13 mouse cellular contexts compared by ENCODE assay signal in the genomic region with DNA sequence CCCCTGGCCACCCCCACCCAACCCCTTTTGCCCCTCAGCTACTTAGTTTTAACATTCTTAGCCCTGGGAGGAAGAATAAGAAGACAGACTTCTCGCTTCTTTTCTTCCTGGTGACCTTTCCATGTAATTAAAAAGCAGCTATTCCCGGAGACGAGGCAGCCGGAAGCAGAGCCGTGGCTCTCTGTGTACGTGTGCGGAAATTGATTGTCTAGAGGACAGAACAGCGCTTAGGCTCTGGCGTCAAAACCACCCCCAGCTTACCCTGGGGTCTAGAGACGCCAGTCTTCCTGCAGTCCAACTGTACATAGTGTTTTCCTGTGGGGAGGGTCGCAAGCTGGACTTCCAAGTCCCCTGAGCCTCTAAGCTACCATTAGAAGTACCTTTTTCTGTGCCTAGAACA. TPM values are rescaled to one million over a fixed set of nuclear protein-coding genes. Genes with fewer than 3 reads are reported as not detected.
A peak's percentile ranks its signal among the peaks of the same experiment; 100 is the strongest.
DNase-seq lines count a peak whose midpoint lies in the region; ATAC-seq and TF ChIP-seq lines count a peak whose summit lies in the region.
"Had no signal": no experiment of that assay in that cellular context is flagged by ENCODE, and none has a peak within 500 bp of the region (broad histone marks: within the 10 kb centered on the region; RNA-seq: fewer than 3 reads in every experiment).

No protein-coding gene starts in this region.

- peaks cover 63% of the 10 kb centered on the region for H3K4me1 ChIP-seq in heart, embryonic 10.5 days
- H3K4me1 ChIP-seq in lung, postnatal 0 days (ENCODE audit: insufficient read depth, low read depth, low read length): no peaks in the 10 kb centered on the region
- H3K4me1 ChIP-seq in hindbrain, embryonic 16.5 days (ENCODE audit: control insufficient read depth, insufficient read depth, low read depth, low read length): peaks cover 17% of the 10 kb centered on the region
- peaks cover 42% of the 10 kb centered on the region for H3K4me1 ChIP-seq in neural tube, embryonic 15.5 days

- H3K4me3 ChIP-seq in heart, embryonic 10.5 days: no peak overlapping the region
- no peak overlapping the region for H3K4me3 ChIP-seq in lung, postnatal 0 days (ENCODE audit: low read depth, low read length)
- H3K4me3 ChIP-seq in hindbrain, embryonic 16.5 days (ENCODE audit: low read length): no peak overlapping the region
- no peak overlapping the region for H3K4me3 ChIP-seq in neural tube, embryonic 15.5 days (replicated peaks)

- H3K4me2 ChIP-seq in lung, postnatal 0 days (replicated peaks; ENCODE audit: low read depth, low read length): no peak overlapping the region
- H3K4me2 ChIP-seq in hindbrain, embryonic 16.5 days (ENCODE audit: low read length): no peak overlapping the region
- H3K4me2 ChIP-seq in neural tube, embryonic 15.5 days: no peak overlapping the region

- peak; percentile 69 for ATAC-seq in lung, postnatal 0 days
- no peak for ATAC-seq in hindbrain, embryonic 16.5 days
- no peak for ATAC-seq in neural tube, embryonic 15.5 days (ENCODE audit: low FRiP score)

- H3K36me3 ChIP-seq in heart, embryonic 10.5 days: no peaks in the 10 kb centered on the region
- H3K36me3 ChIP-seq in lung, postnatal 0 days (ENCODE audit: insufficient read depth, low read length): no peaks in the 10 kb centered on the region
- no peaks in the 10 kb centered on the region for H3K36me3 ChIP-seq in hindbrain, embryonic 16.5 days (ENCODE audit: control insufficient read depth, insufficient read depth, low read length)
- H3K36me3 ChIP-seq in neural tube, embryonic 15.5 days: no peaks in the 10 kb centered on the region

- DNase-seq in heart, embryonic 10.5 days (ENCODE audit: low spot score): no peak
- no peak for DNase-seq in heart, adult 18-20 months
- DNase-seq in lung, postnatal 0 days (ENCODE audit: low spot score): peak; percentile 65
- DNase-seq in lung, postnatal 25 days (ENCODE audit: low spot score): no peak
- DNase-seq in urinary bladder, postnatal 14 days (ENCODE audit: low spot score): no peak
- DNase-seq in adrenal gland, postnatal 4 days (ENCODE audit: low spot score in 2 of 2): no peak
- DNase-seq: adrenal gland, postnatal 10 days; cerebellum, postnatal 25 days; heart, postnatal 10 days; lung, postnatal 14 days; right cerebral cortex, postnatal 14 days had no signal

- TF ChIP-seq EP300 in lung, postnatal 0 days (IDR thresholded peaks at IDR 0.05): 0 out of 2 replicates have a peak, but pooled peaks have one; percentile 19

- no peak for TF ChIP-seq CTCF in lung, postnatal 0 days (IDR thresholded peaks at IDR 0.05)

- no peak overlapping the region for H3K9ac ChIP-seq in lung, postnatal 0 days (replicated peaks; ENCODE audit: low read depth)
- H3K9ac ChIP-seq in hindbrain, embryonic 16.5 days (ENCODE audit: low read depth, low read length): no peak overlapping the region
- no peak overlapping the region for H3K9ac ChIP-seq in neural tube, embryonic 15.5 days (replicated peaks)

- no peaks in the 10 kb centered on the region for H3K9me3 ChIP-seq in heart, embryonic 10.5 days
- H3K9me3 ChIP-seq in lung, postnatal 0 days (ENCODE audit: low read length): no peaks in the 10 kb centered on the region
- H3K9me3 ChIP-seq in hindbrain, embryonic 16.5 days (ENCODE audit: control insufficient read depth, low read length): no peaks in the 10 kb centered on the region
- H3K9me3 ChIP-seq in neural tube, embryonic 15.5 days (replicated peaks): no peaks in the 10 kb centered on the region

- H3K27ac ChIP-seq in heart, embryonic 10.5 days: peak overlapping the region; percentile 72
- H3K27ac ChIP-seq in lung, postnatal 0 days (ENCODE audit: low read length): peak overlapping the region; percentile 8; the same call in 1 of the 2 replicates
- peak overlapping the region; percentile 37; the same call in 1 of the 2 replicates for H3K27ac ChIP-seq in hindbrain, embryonic 16.5 days (ENCODE audit: low read depth, low read length)
- H3K27ac ChIP-seq in neural tube, embryonic 15.5 days (replicated peaks): peak overlapping the region; percentile 46; the same call in 1 of the 2 replicates

- H3K27me3 ChIP-seq in heart, embryonic 10.5 days (ENCODE audit: insufficient read depth, poor library complexity, severe bottlenecking): 0 out of 2 replicates have a peak, but pooled peaks cover 3% of the 10 kb centered on the region
- H3K27me3 ChIP-seq in lung, postnatal 0 days (replicated peaks; ENCODE audit: insufficient read depth, low read length): no peaks in the 10 kb centered on the region
- no peaks in the 10 kb centered on the region for H3K27me3 ChIP-seq in hindbrain, embryonic 16.5 days (replicated peaks; ENCODE audit: control insufficient read depth, insufficient read depth, low read length)
- no peaks in the 10 kb centered on the region for H3K27me3 ChIP-seq in neural tube, embryonic 15.5 days (replicated peaks)

- WGBS in heart, embryonic 10.5 days: 54% methylated on average over 11 of the region's 11 CpGs
- WGBS in lung, postnatal 0 days: 33% methylated on average over 11 of the region's 11 CpGs
- WGBS in hindbrain, embryonic 16.5 days: 18% methylated on average over 11 of the region's 11 CpGs
- 24% methylated on average over 11 of the region's 11 CpGs for WGBS in neural tube, embryonic 15.5 days

RNA-seq across cellular contexts. Expression of a gene that starts 41.9 kb away (rescaled TPM):
- polyA plus RNA-seq in heart, embryonic 10.5 days (2016; fragmentation: Nextera tagmentation; extraction: Ambion mirVana): 56.8 and 345 TPM in 2 replicates
- total RNA-seq in heart, adult 18-20 months (2021): under 1 TPM in 1 of 2 experiments, not detected in 1; 0.90 TPM
- 176 and 364 TPM in 2 replicates for polyA plus RNA-seq in lung, postnatal 0 days (2015; fragmentation: Nextera tagmentation; extraction: Ambion mirVana)
- 57.7 and 84.8 TPM in 2 replicates for polyA plus RNA-seq in hindbrain, embryonic 16.5 days (2015; fragmentation: Nextera tagmentation; extraction: Ambion mirVana)
- 96.8 and 132 TPM in 2 replicates for polyA plus RNA-seq in neural tube, embryonic 15.5 days (2015; fragmentation: Nextera tagmentation; extraction: Ambion mirVana)
- 1,000 to 10,000 TPM in 1 of 2 experiments, 100 to 1,000 TPM in 1; 974 to 1,168 TPM for total RNA-seq in adrenal gland, postnatal 4 days (2021)

Comparison
In these comparisons a context has a peak if more than half of its experiments do, and no peak if none do; other contexts are left out.
1. H3K27ac ChIP-seq: peak in every context shown above with its lines; median percentile 72 in heart, embryonic 10.5 days; 46 in neural tube, embryonic 15.5 days; 37 in hindbrain, embryonic 16.5 days; 8 in lung, postnatal 0 days.